Mouse (Mus musculus): Measurements from ENCODE around the gene Zscan22.

- TF ChIP-seq EP300 (IDR thresholded peaks at IDR 0.05) = no peak
- no peak for TF ChIP-seq CTCF (IDR thresholded peaks at IDR 0.05)
Measured at GRCm38 (mm10) chr7:12926316-12926715, 28.7 kb downstream of the Zscan22 start.
